Mouse (Mus musculus): ENCODE measurements around the gene Arhgap10.
"Not testable (repeated sequence)": the region's sequence is repeated elsewhere in the genome, so short reads cannot be mapped to it uniquely, and the experiment has no call there.

Arhgap10 gene

DNA sequence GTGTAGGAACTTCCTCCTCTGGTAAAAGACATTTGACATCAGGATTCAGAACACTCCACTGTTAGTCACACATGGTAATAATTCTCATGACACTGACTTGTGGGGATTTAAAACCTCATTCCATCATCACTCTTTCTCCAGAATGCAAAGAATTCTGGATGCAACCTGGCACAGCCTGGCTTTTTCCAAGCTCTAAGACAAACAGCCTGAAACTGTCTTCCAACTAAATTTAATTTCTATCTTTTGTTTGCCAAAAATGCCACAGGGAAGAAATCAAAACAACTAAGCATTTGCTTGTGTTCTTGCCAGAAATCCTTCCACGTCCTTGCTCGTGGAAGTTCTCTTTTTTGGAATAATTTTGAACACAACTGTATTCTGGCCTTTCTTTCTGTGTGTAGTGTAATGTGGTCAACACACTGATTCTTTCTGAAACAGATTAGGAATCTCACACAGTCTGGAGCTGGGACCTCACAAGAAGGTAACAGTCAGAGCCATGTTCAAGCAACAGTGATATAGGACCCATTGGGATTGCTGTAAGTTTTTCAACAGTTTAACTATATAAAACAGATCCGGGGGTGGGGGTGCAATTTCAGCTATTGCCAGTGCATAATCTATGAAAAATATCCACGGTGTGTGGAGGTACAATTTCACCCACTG lies 167.5 kb downstream of the Arhgap10 start:
- no peak for DNase-seq (ENCODE audit: low spot score in 2 of 2)

- DNase-seq (ENCODE audit: low spot score in 2 of 2): no peak
Observed at GRCm38 (mm10) chr8:77343916-77344315, 173.8 kb downstream of the Arhgap10 start.

DNA sequence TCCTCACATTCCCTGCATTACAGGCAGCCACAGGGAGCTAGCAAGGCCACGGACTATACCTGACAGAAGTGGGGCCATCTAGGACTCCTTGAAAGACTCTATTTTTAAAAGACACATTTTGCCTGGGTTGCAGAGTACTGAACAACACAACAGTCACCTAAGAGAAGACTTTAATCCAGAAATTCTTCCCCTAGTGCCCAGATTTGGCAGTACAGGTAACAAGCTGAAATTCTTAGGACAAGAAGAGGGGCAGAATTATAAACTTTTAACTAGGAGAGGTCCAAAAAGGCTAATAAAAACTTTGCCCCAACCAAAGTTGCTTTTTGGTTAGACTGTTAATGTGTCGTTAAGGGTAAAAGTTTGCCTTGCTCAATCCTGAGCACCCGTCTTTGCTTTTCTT lies 174.4 kb downstream of the Arhgap10 start:
- DNase-seq (ENCODE audit: low spot score in 2 of 2): no peak

- DNase-seq (ENCODE audit: low spot score in 2 of 2): no peak
Observed at GRCm38 (mm10) chr8:77342144-77342543, 175.6 kb downstream of the Arhgap10 start.

GRCm38 (mm10) chr8:77341329-77341728 lies 176.4 kb downstream of the Arhgap10 start:
- no peak for DNase-seq (ENCODE audit: low spot score in 2 of 2)

DNA sequence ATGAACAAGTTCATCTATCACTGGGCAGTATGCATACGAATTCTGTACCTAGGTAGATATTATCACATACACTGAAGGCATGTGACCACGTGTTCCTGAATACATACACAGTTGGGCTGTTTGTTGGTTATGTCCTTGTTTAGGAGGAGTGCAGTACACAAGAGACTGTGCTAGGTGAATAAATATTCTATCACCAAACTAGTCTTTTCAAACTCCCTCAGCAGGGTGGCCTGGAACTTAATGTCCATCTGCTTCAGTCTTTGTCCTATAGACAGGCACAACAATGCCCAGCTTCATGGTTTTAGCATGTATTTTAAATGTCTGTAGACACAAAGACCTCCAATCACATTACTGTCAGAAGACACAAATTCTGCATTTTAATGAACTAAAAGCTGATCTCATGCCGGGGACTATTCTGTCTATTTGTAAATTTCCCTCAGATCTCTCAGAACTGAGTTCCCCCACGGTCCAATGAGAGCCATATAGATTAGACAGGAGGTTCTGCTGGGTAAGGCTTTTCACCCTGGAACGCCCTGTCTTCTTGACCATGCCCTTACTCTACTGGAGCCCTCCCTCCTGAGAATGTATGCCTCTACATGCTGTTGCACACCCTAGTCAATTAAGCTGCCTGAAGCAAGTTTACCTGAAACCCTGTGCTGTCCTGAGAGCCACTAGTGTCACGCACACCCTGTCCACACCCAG lies 177.6 kb downstream of the Arhgap10 start:
- no peak for DNase-seq (ENCODE audit: low spot score in 2 of 2)

DNA sequence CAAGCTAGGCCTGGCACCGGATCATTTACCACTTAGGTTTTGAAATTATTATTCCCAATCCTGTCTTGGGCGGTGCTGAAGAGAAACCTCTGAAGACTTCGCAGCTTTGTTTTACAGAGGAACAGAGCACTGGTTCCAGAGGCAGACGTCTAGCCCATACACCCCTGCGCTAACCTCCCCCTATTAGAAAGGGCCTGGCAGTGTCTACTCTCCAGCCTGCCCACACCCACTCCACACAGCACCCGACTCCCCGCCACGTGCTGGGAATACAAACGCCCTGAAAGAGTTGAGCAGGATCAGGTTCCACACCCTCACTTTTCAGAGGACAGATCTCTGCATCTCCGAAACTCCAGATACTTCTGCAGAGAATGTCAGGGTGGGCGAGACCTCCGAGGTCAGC lies 180.5 kb downstream of the Arhgap10 start:
- no peak for DNase-seq (ENCODE audit: low spot score in 2 of 2)

- DNase-seq (ENCODE audit: low spot score in 2 of 2): no peak
Observed at GRCm38 (mm10) chr8:77331180-77331579, 186.6 kb downstream of the Arhgap10 start.

DNA sequence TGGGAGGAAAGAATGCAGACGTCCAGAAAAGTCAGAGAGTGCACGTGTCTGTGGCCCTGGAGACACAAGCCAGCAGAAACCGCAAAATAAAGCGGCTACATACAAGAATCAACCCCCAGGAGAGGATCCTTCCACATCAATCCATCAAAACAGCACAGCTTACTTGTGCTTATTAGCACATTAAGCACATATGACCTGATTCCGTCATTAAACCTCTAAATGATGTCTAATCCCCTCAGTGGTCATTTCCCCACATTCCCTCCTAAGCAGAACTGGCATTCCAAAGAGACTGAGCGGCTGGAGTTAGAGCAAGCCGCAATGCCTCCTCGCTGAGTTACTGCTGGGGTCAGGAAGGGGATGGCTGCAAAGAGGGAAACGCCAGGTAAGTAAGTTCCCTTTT lies 187.4 kb downstream of the Arhgap10 start:
- DNase-seq (ENCODE audit: low spot score in 2 of 2): no peak

GRCm38 (mm10) chr8:77329783-77330182 lies 188.0 kb downstream of the Arhgap10 start:
- no peak for DNase-seq (ENCODE audit: low spot score in 2 of 2)

- no peak for DNase-seq (ENCODE audit: low spot score in 2 of 2)
Observed at GRCm38 (mm10) chr8:77328473-77328872, 189.3 kb downstream of the Arhgap10 start.

DNA sequence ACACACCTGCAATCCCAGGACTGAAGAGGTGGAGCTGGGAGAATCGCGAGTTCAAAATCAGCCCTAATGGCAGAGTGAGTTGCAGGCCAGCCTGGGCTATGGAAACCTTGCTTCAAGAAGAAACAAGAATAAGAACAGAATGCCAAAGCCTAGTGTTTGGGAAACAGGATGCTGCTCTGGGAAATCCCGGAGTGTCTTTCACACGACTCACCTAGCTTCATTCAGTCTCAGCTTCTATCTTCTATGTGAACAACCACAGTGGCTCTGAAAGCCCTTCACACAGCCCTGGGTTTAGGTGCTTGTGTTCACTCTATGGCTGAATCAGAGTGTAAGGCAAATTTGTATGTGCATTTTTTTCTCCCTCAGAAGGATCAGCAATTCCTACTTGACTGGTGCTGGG lies 190.4 kb downstream of the Arhgap10 start:
- DNase-seq (ENCODE audit: low spot score in 2 of 2): no peak

GRCm38 (mm10) chr8:77322727-77323126 lies 195.0 kb downstream of the Arhgap10 start:
- not testable (repeated sequence) for DNase-seq (ENCODE audit: low spot score in 2 of 2)

DNA sequence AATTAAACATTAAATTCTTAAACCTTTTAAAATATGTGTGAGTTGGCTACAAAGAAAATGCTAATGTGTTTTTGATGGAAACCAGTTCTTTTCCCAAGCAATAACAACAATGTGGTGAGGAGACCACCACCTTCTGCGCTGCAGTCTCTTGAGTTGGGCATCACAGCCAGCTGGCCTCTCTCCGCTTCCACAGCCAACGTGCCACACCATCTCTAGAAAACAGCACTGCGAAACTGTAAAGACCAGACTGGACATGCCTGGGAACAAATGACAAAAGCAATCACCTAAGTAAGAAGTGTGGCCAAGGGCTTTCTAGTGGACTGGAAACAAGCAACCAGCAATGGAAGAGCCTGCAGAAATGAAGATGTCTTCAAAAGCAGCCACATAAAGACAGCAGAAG lies 195.9 kb downstream of the Arhgap10 start:
- DNase-seq (ENCODE audit: low spot score in 2 of 2): no peak

DNA sequence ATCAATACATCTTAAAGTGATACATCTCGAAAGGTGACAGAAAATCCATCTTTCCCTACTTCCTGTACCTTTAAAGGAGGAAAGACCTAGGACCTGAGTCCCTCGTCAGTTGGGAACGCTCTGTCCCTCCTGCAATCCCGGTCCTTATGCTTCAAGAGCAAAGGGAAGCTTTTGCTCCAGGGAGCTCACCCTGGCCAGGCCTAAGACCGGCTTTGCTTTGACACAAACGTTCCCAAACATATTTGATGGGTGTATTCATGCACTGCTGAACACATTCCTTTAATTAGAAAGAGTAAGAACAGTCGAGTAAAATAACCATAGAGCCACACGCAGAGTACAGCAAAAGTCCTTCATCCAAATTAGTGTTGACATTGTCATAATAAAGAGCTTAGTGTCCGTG lies 199.2 kb downstream of the Arhgap10 start:
- no peak for DNase-seq (ENCODE audit: low spot score in 2 of 2)

GRCm38 (mm10) chr8:77317771-77318170 lies 200.0 kb downstream of the Arhgap10 start:
- DNase-seq (ENCODE audit: low spot score in 2 of 2): no peak

- no peak for DNase-seq (ENCODE audit: low spot score in 2 of 2)
Observed at GRCm38 (mm10) chr8:77313003-77313402, 204.8 kb downstream of the Arhgap10 start.

- no peak for DNase-seq (ENCODE audit: low spot score in 2 of 2)
Observed at GRCm38 (mm10) chr8:77311762-77312161, 206.0 kb downstream of the Arhgap10 start.

DNA sequence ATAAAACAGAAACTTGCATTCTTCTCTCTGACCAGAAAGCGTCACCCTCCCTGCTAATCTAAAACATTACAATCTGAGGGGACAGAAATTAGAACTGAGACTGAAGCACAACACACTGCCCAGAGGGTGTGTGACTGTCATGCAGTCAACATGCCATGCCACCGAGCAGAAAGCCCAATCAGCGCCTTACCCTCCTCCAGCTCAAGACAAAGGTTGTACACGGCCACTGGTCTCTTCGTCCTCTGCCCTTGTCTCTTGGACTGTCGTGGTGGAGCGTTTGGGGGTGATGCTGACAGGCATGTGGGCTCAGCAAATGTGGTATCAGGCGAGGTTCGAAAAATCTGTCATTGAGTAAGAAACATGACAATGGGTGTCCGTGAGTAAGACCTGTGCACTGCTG lies 207.2 kb downstream of the Arhgap10 start:
- no peak for DNase-seq (ENCODE audit: low spot score in 2 of 2)

- no peak for DNase-seq (ENCODE audit: low spot score in 2 of 2)
Observed at GRCm38 (mm10) chr8:77310026-77310425, 207.7 kb downstream of the Arhgap10 start.

- DNase-seq (ENCODE audit: low spot score in 2 of 2): no peak
Observed at GRCm38 (mm10) chr8:77294599-77294998, 223.2 kb downstream of the Arhgap10 start.

GRCm38 (mm10) chr8:77292649-77293048 lies 225.1 kb downstream of the Arhgap10 start:
- no peak for DNase-seq (ENCODE audit: low spot score in 2 of 2)

DNA sequence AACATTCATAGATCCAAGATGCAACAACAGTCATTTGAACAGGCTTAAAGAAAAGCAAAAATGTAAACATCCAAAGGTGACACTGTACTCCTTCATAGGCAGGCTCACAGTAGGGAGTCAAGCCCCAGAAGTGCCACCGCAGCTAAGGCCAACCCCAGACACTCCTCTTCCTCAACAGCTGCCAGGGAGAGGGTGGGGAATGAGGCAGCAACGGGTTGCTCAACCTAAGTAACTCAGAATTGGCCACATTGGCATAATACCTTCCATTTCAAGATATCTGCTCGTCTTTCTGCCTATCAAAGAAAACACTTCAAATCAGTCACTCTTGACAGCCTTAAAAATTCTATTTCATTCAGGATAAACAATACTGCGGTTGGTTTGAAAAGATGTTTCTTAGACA lies 225.6 kb downstream of the Arhgap10 start:
- no peak for DNase-seq (ENCODE audit: low spot score in 2 of 2)

DNA sequence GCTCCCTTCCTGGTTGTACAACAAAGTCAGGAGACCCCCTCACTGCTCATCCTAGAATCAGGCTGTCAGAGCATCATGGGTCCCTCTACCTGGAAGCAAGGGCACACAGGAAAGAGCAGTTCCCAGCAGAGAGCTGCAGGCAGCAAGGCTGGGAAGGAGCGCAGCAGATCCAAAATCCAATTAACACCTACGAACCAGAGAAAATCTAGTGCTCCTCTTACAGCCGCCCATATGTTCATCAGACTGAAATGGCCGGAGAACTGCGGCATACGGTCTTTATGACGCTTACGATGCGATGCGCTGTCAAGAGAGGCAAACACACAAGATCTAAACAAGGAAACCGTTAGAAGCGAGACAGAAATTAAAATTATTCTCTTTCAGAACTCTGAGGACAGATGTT lies 229.3 kb downstream of the Arhgap10 start:
- DNase-seq (ENCODE audit: low spot score in 2 of 2): no peak

Data from urinary bladder, postnatal 4 days (tissue).